Mouse (Mus musculus) midbrain, embryonic 10.5 days (tissue): ENCODE measurements around the gene Utp14a. TPM values are rescaled to one million over a fixed set of nuclear protein-coding genes. Genes with fewer than 3 reads are reported as not detected.

Experiments used
- DNase-seq: peaks from one replicate; pipeline ENCODE4 v3.0.0-alpha.2; 2017; ENCODE audit warnings: low spot score
- H3K27ac ChIP-seq: fragments of 300-500 bp; sonication (generic); replicated peaks from 2 replicates; pipeline ENCODE4 v1.5.1; 2016; ENCODE audit warnings: mild to moderate bottlenecking
- H3K27me3 ChIP-seq: fragments of 300-500 bp; sonication (generic); 2 replicates; pipeline ENCODE4 v1.6.1; 2016; ENCODE audit warnings: low read depth, mild to moderate bottlenecking; ENCODE audit not compliant: poor library complexity, severe bottlenecking
- H3K36me3 ChIP-seq: fragments of 300-500 bp; sonication (generic); 2 replicates; pipeline ENCODE4 v1.6.1; 2016; ENCODE audit warnings: mild to moderate bottlenecking, moderate library complexity
- H3K4me1 ChIP-seq: fragments of 300-500 bp; sonication (generic); 2 replicates; pipeline ENCODE4 v1.6.1; 2016
- H3K4me3 ChIP-seq: fragments of 300-500 bp; sonication (generic); 2 replicates; pipeline ENCODE4 v1.5.1; 2016; ENCODE audit warnings: mild to moderate bottlenecking, moderate library complexity
- H3K9me3 ChIP-seq: fragments of 300-500 bp; sonication (generic); replicated peaks from 2 replicates; pipeline ENCODE4 v1.6.1; 2016; ENCODE audit warnings: mild to moderate bottlenecking
- WGBS: fragments of 180-500 bp; shearing (Covaris S2); methylation state at CpG from one replicate; pipeline ENCODE4 v1.1.7; 2016; 5-methylcytosine and 5-hydroxymethylcytosine counted together
- polyA plus RNA-seq: library from polyadenylated mRNA; unstranded; fragments of >200 nt; fragmentation: Nextera tagmentation; extraction: Ambion mirVana; gene quantifications from 2 replicates; pipeline ENCODE4 v1.2.1, GENCODE M21; 2016

Gene Utp14a
- polyA plus RNA-seq, 1 experiment from 2014 or later, result 22.8 TPM

GRCm38 (mm10) chrX:48318194-48318593, 61.5 kb downstream of the Utp14a start:
- DNase-seq, result no peak
- H3K27me3 ChIP-seq, result peaks cover 50% of the 10 kb centered on the region
- H3K4me1 ChIP-seq, result peaks cover 14% of the 10 kb centered on the region; the same call in 1 of the 2 replicates
- WGBS, result 31% methylated on average over 9 of the region's 9 CpGs
- H3K9me3 ChIP-seq, result 0 out of 2 replicates have a peak, but pooled peaks cover 4% of the 10 kb centered on the region
- H3K27ac ChIP-seq, result no peak overlapping the region
- H3K36me3 ChIP-seq, result no peaks in the 10 kb centered on the region
- H3K4me3 ChIP-seq, result no peak overlapping the region

Other genes with a start within 250 kb of the Utp14a start
- 4.1 and 5.2 TPM in 2 replicates for gene Apln, start 222.0 kb upstream of the Utp14a start, polyA plus RNA-seq
- 1.9 and 2.2 TPM in 2 replicates for gene Xpnpep2, start 148.1 kb upstream of the Utp14a start, polyA plus RNA-seq
- 1.3 and 1.5 TPM in 2 replicates for gene Sash3, start 110.4 kb upstream of the Utp14a start, polyA plus RNA-seq
- 2.2 and 3.4 TPM in 2 replicates for gene Zdhhc9, start 48.0 kb upstream of the Utp14a start, polyA plus RNA-seq
- gene Bcorl1, start 84.5 kb downstream of the Utp14a start, polyA plus RNA-seq, result 4.0 and 4.9 TPM in 2 replicates
- gene Elf4, start 206.3 kb downstream of the Utp14a start, polyA plus RNA-seq, result 1.8 and 2.0 TPM in 2 replicates